Mouse (Mus musculus): ENCODE measurements at regions not wholly inside any gene's neighbourhood (a gene's known extent, or its start where the extent isn't known, plus 50 kb on each side); places are given as distances from the start of the nearest gene placed in this dataset.

DNA sequence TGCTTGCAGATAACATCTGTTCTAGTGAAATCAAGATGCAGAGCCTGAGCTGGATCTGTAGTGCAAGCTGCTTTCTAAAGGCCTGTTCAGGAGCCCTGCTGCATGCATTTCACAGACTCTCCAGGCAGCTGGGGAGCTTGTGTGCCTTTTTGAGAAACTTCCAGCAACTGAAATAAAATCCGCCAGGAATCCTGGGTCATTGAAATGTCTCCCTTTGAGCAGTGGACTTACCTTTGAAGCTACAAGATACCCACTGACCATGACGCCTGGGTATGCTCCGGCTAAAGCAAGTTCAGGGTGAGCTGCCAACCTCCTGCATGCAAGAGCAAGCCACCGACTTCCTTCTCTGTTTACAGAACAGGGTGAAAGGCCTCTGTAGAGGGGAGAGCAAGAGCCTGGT is 278.7 kb downstream of the Cenpw start:
- Histone ChIP-seq H3K27ac (ENCODE audit: control insufficient read depth, low read depth, low read length) (no peak overlapping the region), H3K36me3 (ENCODE audit: control insufficient read depth in 1 of 2, insufficient read depth in 2 of 2, low read length in 2 of 2) (no peaks in the 10 kb centered on the region), H3K27me3 (ENCODE audit: control insufficient read depth in 1 of 2, insufficient read depth in 2 of 2, low read length in 2 of 2) (no peaks in the 10 kb centered on the region), H3K79me2 (ENCODE audit: control insufficient read depth, insufficient read depth, low read length, poor library complexity) (no peaks in the 10 kb centered on the region), H3K9ac (ENCODE audit: control insufficient read depth, low read depth, low read length, poor library complexity, severe bottlenecking) (no peak overlapping the region), H3K4me1 (ENCODE audit: control insufficient read depth in 1 of 2, insufficient read depth in 2 of 2, low read length in 2 of 2) (no peaks in the 10 kb centered on the region), H3K4me3 (ENCODE audit: control insufficient read depth in 1 of 2, insufficient read depth in 1 of 2, low read depth in 2 of 2, low read length in 2 of 2) (no peak overlapping the region), H3K9me3 (replicated peaks; ENCODE audit: insufficient read depth, low read length) (no peaks in the 10 kb centered on the region)
- no peak for DNase-seq (ENCODE audit: low read depth, low spot score)
- TF ChIP-seq MYB (IDR thresholded peaks at IDR 0.05; ENCODE audit: low read depth, low read length) = no peak
- no peak for TF ChIP-seq ZMIZ1 (IDR thresholded peaks at IDR 0.05; ENCODE audit: low read depth, low read length)
- TF ChIP-seq MEF2A (IDR thresholded peaks at IDR 0.05; ENCODE audit: extremely low read depth, insufficient replicate concordance, low read depth, low read length, poor library complexity, severe bottlenecking) = no peak
- TF ChIP-seq ZC3H11A (IDR thresholded peaks at IDR 0.05; ENCODE audit: low read depth, low read length) = no peak
- TF ChIP-seq RCOR1 (IDR thresholded peaks at IDR 0.05; ENCODE audit: low read depth, low read length) = no peak
- TF ChIP-seq ETS1 (IDR thresholded peaks at IDR 0.05; ENCODE audit: low read depth, low read length) = no peak
- no peak for TF ChIP-seq USF1 (IDR thresholded peaks at IDR 0.05; ENCODE audit: low read depth, low read length)

DNA sequence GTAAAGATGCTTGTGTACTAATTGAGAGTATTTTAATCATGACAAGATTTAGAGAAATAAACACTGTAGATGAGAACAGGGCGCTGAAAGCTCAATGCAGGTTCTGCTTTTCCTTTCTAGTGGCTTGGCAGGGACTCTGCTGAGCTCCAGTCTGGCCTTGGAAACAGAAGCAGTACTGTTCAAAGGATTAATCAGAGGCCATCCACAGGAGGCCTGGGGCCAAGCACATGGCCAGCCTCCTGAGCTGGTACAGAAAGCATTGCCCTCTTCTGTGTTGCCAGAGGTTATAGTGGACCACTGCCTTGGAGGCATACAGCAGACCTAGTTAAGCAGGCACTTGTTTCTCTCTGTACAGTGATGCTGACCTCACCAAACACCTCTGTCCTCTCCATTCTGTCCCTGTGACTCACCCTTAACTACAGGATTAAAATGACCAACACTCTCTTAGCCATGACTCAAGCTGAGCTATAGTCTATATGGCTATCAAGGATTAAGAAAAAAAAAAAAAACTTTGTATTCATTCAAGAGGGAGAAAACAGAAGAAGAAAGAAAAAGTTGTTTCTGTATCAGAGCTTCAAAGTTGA is 302.5 kb downstream of the Cenpw start:
- no peaks in the 10 kb centered on the region for H3K4me1 ChIP-seq (ENCODE audit: control insufficient read depth in 1 of 2, insufficient read depth in 2 of 2, low read length in 2 of 2)
- H3K27me3 ChIP-seq (ENCODE audit: control insufficient read depth in 1 of 2, insufficient read depth in 2 of 2, low read length in 2 of 2) = no peaks in the 10 kb centered on the region
- H3K4me3 ChIP-seq (ENCODE audit: control insufficient read depth in 1 of 2, insufficient read depth in 1 of 2, low read depth in 2 of 2, low read length in 2 of 2) = no peak overlapping the region
- no peak for DNase-seq (ENCODE audit: low read depth, low spot score)
- no peak overlapping the region for H3K27ac ChIP-seq (ENCODE audit: control insufficient read depth, low read depth, low read length)
- no peak overlapping the region for H3K9ac ChIP-seq (ENCODE audit: control insufficient read depth, low read depth, low read length, poor library complexity, severe bottlenecking)
- no peak for TF ChIP-seq RCOR1 (IDR thresholded peaks at IDR 0.05; ENCODE audit: low read depth, low read length)
- no peak for TF ChIP-seq HCFC1 (IDR thresholded peaks at IDR 0.05; ENCODE audit: low read depth, low read length)
- no peak for TF ChIP-seq NELFE (IDR thresholded peaks at IDR 0.05; ENCODE audit: low read depth, low read length)
- no peak for TF ChIP-seq NRF1 (IDR thresholded peaks at IDR 0.05; ENCODE audit: insufficient read depth, low read depth, low read length, poor library complexity, severe bottlenecking)
- no peak for TF ChIP-seq CTCF (IDR thresholded peaks at IDR 0.05 in 2 of 3, conservative IDR thresholded peaks at IDR 0.05 in 1 of 3; ENCODE audit: control insufficient read depth in 1 of 3, insufficient read depth in 1 of 3, low read depth in 2 of 3, low read length in 3 of 3, poor library complexity in 1 of 3, severe bottlenecking in 1 of 3)
- TF ChIP-seq ELF1 (IDR thresholded peaks at IDR 0.05; ENCODE audit: low read depth, low read length) = no peak
- TF ChIP-seq ZNF384 (IDR thresholded peaks at IDR 0.05; ENCODE audit: low read depth, low read length) = no peak
- no peak for TF ChIP-seq CHD1 (IDR thresholded peaks at IDR 0.05; ENCODE audit: low read depth, low read length)
- no peak for TF ChIP-seq JUND (IDR thresholded peaks at IDR 0.05; ENCODE audit: low read depth, low read length)
- no peaks in the 10 kb centered on the region for H3K79me2 ChIP-seq (ENCODE audit: control insufficient read depth, insufficient read depth, low read length, poor library complexity)
- no peaks in the 10 kb centered on the region for H3K36me3 ChIP-seq (ENCODE audit: control insufficient read depth in 1 of 2, insufficient read depth in 2 of 2, low read length in 2 of 2)
- H3K9me3 ChIP-seq (replicated peaks; ENCODE audit: insufficient read depth, low read length) = no peaks in the 10 kb centered on the region

All from MEL (cell line).